Mouse (Mus musculus): ENCODE data around the gene Kif1b. TPM values are rescaled to one million over a fixed set of nuclear protein-coding genes. Genes with fewer than 3 reads are reported as not detected.
"Not testable (repeated sequence)": the region's sequence is repeated elsewhere in the genome, so short reads cannot be mapped to it uniquely, and the experiment has no call there.

The Kif1b gene
- polyA plus RNA-seq, 1 experiment = 10.1 TPM

DNA sequence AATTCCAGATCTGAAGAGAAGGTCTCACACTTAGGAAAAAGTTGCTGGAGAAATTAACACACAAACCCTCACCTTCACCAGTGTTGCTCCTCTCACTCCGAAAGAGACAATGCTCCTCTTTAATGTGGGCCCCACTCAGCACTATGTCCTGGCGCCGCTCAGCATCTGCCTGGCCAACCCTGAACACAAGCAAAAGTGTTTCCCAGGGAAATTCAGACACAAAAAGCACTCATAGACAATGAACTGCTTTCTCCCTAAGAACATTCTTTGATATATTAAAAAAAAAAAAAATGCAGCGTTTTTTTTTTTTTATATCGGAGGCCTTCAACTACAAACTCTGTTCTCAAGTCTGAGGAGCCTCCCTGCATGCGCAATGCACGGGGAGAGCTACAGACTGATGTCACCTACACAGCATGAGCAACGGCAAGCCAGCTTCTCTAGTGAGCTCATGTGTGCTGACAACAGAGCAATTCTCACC lies 60.3 kb downstream of the Kif1b start:
- H3K79me2 ChIP-seq (ENCODE audit: control insufficient read depth, insufficient read depth) = no peaks in the 10 kb centered on the region

DNA sequence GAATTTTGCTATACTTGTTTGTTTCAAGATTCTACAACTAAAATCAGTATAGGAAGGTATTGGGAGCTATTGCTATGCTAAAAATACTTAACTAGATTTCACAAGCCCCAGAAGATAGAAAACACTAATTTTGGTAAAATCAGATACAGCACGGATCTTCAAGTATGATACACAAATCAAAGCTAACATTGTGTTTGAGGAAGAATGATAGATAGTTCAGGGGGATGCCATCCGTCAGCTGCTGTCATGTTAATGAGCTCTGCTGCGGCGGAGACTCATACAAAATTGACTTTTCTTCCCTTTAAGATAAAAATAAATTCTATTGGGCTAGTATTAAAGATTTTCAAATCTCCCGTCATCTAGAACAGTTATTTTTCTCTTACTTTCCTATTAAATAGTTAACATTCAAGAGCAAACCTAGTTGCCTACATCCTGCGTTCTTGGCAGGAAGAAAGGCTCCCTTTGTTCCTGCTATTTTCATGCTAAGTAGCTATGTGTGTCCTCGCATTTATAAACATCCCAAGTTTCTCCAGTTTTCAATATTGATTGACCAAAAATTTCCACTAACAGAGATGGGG lies 60.8 kb downstream of the Kif1b start:
- H3K36me3 ChIP-seq (ENCODE audit: control insufficient read depth, insufficient read depth) = peaks cover 67% of the 10 kb centered on the region
- no peak overlapping the region for H3K4me3 ChIP-seq (ENCODE audit: insufficient read depth, poor library complexity, severe bottlenecking)
- H3ac ChIP-seq (ENCODE audit: control insufficient read depth, insufficient read length, low read depth) = no peak overlapping the region
- TF ChIP-seq MAX (IDR thresholded peaks at IDR 0.05) = no peak
- no peak for TF ChIP-seq CTCF (IDR thresholded peaks at IDR 0.05; ENCODE audit: control insufficient read depth, insufficient read depth, insufficient read length)
- no peak for TF ChIP-seq FOSL1 (IDR thresholded peaks at IDR 0.05; ENCODE audit: insufficient read depth, low read length, poor library complexity, severe bottlenecking)
- TF ChIP-seq USF1 (IDR thresholded peaks at IDR 0.05; ENCODE audit: low read depth) = no peak
- TF ChIP-seq CEBPB (IDR thresholded peaks at IDR 0.05; ENCODE audit: low read depth) = no peak
- no peak for TF ChIP-seq MYOD1 (IDR thresholded peaks at IDR 0.05; ENCODE audit: control insufficient read depth, insufficient read length, low read depth)
- no peak for TF ChIP-seq MYOG (IDR thresholded peaks at IDR 0.05; ENCODE audit: control insufficient read depth, extremely low read depth, insufficient read length)
- no peaks in the 10 kb centered on the region for H3K79me2 ChIP-seq (ENCODE audit: control insufficient read depth, insufficient read depth)
- no peaks in the 10 kb centered on the region for H3K27me3 ChIP-seq (ENCODE audit: control insufficient read depth, insufficient read depth, insufficient read length)
- no peaks in the 10 kb centered on the region for H3K79me3 ChIP-seq (ENCODE audit: low read depth)

More for the DNA sequence above, 60.3 kb downstream of the Kif1b start:
- TF ChIP-seq CTCF (IDR thresholded peaks at IDR 0.05; ENCODE audit: control insufficient read depth, insufficient read depth, insufficient read length) (no peak), CEBPB (IDR thresholded peaks at IDR 0.05; ENCODE audit: low read depth) (no peak), MAX (IDR thresholded peaks at IDR 0.05) (no peak), USF1 (IDR thresholded peaks at IDR 0.05; ENCODE audit: low read depth) (no peak), MYOD1 (IDR thresholded peaks at IDR 0.05; ENCODE audit: control insufficient read depth, insufficient read length, low read depth) (no peak), FOSL1 (IDR thresholded peaks at IDR 0.05; ENCODE audit: insufficient read depth, low read length, poor library complexity, severe bottlenecking) (no peak), MYOG (IDR thresholded peaks at IDR 0.05; ENCODE audit: control insufficient read depth, extremely low read depth, insufficient read length) (no peak)
- Histone ChIP-seq H3K79me3 (ENCODE audit: low read depth) (no peaks in the 10 kb centered on the region), H3K4me3 (ENCODE audit: insufficient read depth, poor library complexity, severe bottlenecking) (no peak overlapping the region), H3ac (ENCODE audit: control insufficient read depth, insufficient read length, low read depth) (no peak overlapping the region), H3K27me3 (ENCODE audit: control insufficient read depth, insufficient read depth, insufficient read length) (no peaks in the 10 kb centered on the region), H3K36me3 (ENCODE audit: control insufficient read depth, insufficient read depth) (peaks cover 68% of the 10 kb centered on the region)

- no peak overlapping the region for H3K4me3 ChIP-seq (ENCODE audit: insufficient read depth, poor library complexity, severe bottlenecking)
- H3K27me3 ChIP-seq (ENCODE audit: control insufficient read depth, insufficient read depth, insufficient read length) = no peaks in the 10 kb centered on the region
- H3ac ChIP-seq (ENCODE audit: control insufficient read depth, insufficient read length, low read depth) = no peak overlapping the region
- H3K36me3 ChIP-seq (ENCODE audit: control insufficient read depth, insufficient read depth) = peaks cover 52% of the 10 kb centered on the region
- TF ChIP-seq USF1 (IDR thresholded peaks at IDR 0.05; ENCODE audit: low read depth) = no peak
- H3K79me3 ChIP-seq (ENCODE audit: low read depth) = no peaks in the 10 kb centered on the region
- no peaks in the 10 kb centered on the region for H3K79me2 ChIP-seq (ENCODE audit: control insufficient read depth, insufficient read depth)
Observed at GRCm38 (mm10) chr4:149237011-149237410, 70.5 kb downstream of the Kif1b start.

DNA sequence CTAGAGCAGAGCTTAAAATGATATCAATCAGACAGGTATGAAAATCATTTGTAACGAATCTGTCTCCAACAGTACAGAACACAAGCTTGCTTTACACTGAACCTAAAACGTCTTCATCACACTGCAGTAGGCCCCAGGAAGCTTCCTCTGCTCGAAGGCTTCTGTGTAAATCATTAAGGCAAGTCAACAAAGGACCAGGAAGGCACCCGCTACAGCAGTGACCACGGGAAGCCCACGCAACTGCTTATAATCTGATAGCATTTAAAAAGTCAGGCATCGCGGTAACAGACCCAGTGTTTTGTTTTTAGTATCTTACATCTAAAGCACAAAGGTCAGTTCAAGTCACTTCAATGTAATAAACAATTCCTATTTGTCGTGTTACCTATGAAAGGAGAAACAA lies 73.6 kb downstream of the Kif1b start:
- TF ChIP-seq USF1 (IDR thresholded peaks at IDR 0.05; ENCODE audit: low read depth) (no peak), FOSL1 (IDR thresholded peaks at IDR 0.05; ENCODE audit: insufficient read depth, low read length, poor library complexity, severe bottlenecking) (no peak)
- Histone ChIP-seq H3K36me3 (ENCODE audit: control insufficient read depth, insufficient read depth) (peaks cover 43% of the 10 kb centered on the region), H3K27me3 (ENCODE audit: control insufficient read depth, insufficient read depth, insufficient read length) (no peaks in the 10 kb centered on the region), H3K79me2 (ENCODE audit: control insufficient read depth, insufficient read depth) (no peaks in the 10 kb centered on the region), H3ac (ENCODE audit: control insufficient read depth, insufficient read length, low read depth) (no peak overlapping the region), H3K79me3 (ENCODE audit: low read depth) (no peaks in the 10 kb centered on the region), H3K4me3 (ENCODE audit: insufficient read depth, poor library complexity, severe bottlenecking) (no peak overlapping the region)

GRCm38 (mm10) chr4:149228682-149229081 lies 78.8 kb downstream of the Kif1b start:
- not testable (repeated sequence) for H3ac ChIP-seq (ENCODE audit: control insufficient read depth, insufficient read length, low read depth); H3K27me3 ChIP-seq (ENCODE audit: control insufficient read depth, insufficient read depth, insufficient read length); H3K36me3 ChIP-seq (ENCODE audit: control insufficient read depth, insufficient read depth); H3K4me3 ChIP-seq (ENCODE audit: insufficient read depth, poor library complexity, severe bottlenecking); H3K79me3 ChIP-seq (ENCODE audit: low read depth); H3K79me2 ChIP-seq (ENCODE audit: control insufficient read depth, insufficient read depth)

DNA sequence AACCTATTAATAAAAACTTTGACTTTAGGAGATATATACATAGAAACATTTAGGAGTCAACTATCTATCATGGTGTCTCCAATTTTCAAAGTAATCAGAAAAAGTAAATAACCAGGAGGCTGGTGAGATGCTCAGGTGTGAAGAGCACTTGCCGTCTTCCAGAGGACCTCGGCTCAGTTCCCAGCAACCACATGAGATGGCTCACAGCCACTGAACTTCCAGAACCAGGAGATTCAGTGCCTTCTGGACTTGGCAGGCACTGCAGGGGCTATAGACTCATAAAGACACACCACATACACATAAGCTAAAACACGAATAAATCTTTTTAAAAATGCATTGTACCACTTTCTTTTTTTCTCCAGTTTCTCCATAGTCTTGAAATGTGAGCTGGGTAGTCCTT lies 79.2 kb downstream of the Kif1b start:
- peaks cover 10% of the 10 kb centered on the region for H3K36me3 ChIP-seq (ENCODE audit: control insufficient read depth, insufficient read depth)
- no peaks in the 10 kb centered on the region for H3K79me2 ChIP-seq (ENCODE audit: control insufficient read depth, insufficient read depth)
- H3K79me3 ChIP-seq (ENCODE audit: low read depth) = no peaks in the 10 kb centered on the region
- H3K27me3 ChIP-seq (ENCODE audit: control insufficient read depth, insufficient read depth, insufficient read length) = no peaks in the 10 kb centered on the region
- H3K4me3 ChIP-seq (ENCODE audit: insufficient read depth, poor library complexity, severe bottlenecking) = no peak overlapping the region
- no peak overlapping the region for H3ac ChIP-seq (ENCODE audit: control insufficient read depth, insufficient read length, low read depth)
- TF ChIP-seq MYOG (IDR thresholded peaks at IDR 0.05; ENCODE audit: control insufficient read depth, extremely low read depth, insufficient read length) (no peak), USF1 (IDR thresholded peaks at IDR 0.05; ENCODE audit: low read depth) (no peak), FOSL1 (IDR thresholded peaks at IDR 0.05; ENCODE audit: insufficient read depth, low read length, poor library complexity, severe bottlenecking) (no peak), CEBPB (IDR thresholded peaks at IDR 0.05; ENCODE audit: low read depth) (no peak), CTCF (IDR thresholded peaks at IDR 0.05; ENCODE audit: control insufficient read depth, insufficient read depth, insufficient read length) (no peak), MYOD1 (IDR thresholded peaks at IDR 0.05; ENCODE audit: control insufficient read depth, insufficient read length, low read depth) (no peak)

Measured in C2C12 (cell line).